In the genomic region with DNA sequence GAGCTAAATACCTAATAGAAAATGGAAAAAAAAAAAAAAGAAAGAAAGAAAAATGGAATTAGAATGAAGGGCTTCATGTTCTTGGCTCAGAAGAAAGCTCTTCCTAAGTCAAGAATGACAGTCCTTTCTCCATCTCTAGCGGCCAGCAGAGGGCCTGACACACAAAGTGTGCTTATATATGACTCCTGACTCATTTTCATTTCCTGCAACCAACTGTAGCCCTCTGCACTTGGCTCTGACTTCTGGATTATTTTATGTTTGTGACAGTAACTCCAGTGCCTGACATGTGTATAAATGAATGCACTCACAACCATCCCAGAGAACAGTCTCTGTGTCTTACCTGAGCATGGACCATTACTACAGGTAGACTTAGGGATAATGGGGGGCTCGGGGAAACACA, we compare ENCODE assay signal across 9 mouse cellular contexts. TPM values are rescaled to one million over a fixed set of nuclear protein-coding genes. Genes with fewer than 3 reads are reported as not detected.
DNase-seq lines count a peak whose midpoint lies in the region; ATAC-seq and TF ChIP-seq lines count a peak whose summit lies in the region.
"Had no signal": no experiment of that assay in that cellular context is flagged by ENCODE, and none has a peak within 500 bp of the region (broad histone marks: within the 10 kb centered on the region; RNA-seq: fewer than 3 reads in every experiment).

No protein-coding gene starts in this region.

- no peak overlapping the region for H3K9ac ChIP-seq in hindbrain, embryonic 14.5 days
- H3K9ac ChIP-seq in hindbrain, embryonic 12.5 days, result no peak overlapping the region
- no peak overlapping the region for H3K9ac ChIP-seq in kidney, postnatal 0 days (ENCODE audit: low read depth, low read length)
- H3K9ac ChIP-seq: embryonic facial prominence, embryonic 12.5 days had no signal

- H3K4me3 ChIP-seq in hindbrain, embryonic 14.5 days (replicated peaks; ENCODE audit: low read length), result no peak overlapping the region
- no peak overlapping the region for H3K4me3 ChIP-seq in hindbrain, embryonic 12.5 days
- H3K4me3 ChIP-seq in kidney, postnatal 0 days (replicated peaks; ENCODE audit: low read depth, low read length), result no peak overlapping the region
- H3K4me3 ChIP-seq: embryonic facial prominence, embryonic 12.5 days had no signal

- DNase-seq in hindbrain, embryonic 14.5 days (ENCODE audit: low spot score), result peak; percentile 38
- DNase-seq in A20 (ENCODE audit: low read depth, low spot score), result peak; percentile 61
- peak; percentile 57 for DNase-seq in NIH3T3 (ENCODE audit: low read depth)
- DNase-seq in kidney, postnatal 0 days (ENCODE audit: low spot score), result peak; percentile 80
- peak; percentile 18 to 24 for DNase-seq in thymus, postnatal 10 days (ENCODE audit: low spot score in 2 of 2)
- no peak for DNase-seq in left cerebral cortex, postnatal 10 days (ENCODE audit: extremely low spot score in 1 of 2, low spot score in 2 of 2)
- DNase-seq in frontal cortex, postnatal 36 days (ENCODE audit: low spot score in 2 of 2), result no peak

- no peak overlapping the region for H3K4me2 ChIP-seq in hindbrain, embryonic 14.5 days (replicated peaks)
- H3K4me2 ChIP-seq in hindbrain, embryonic 12.5 days (replicated peaks), result no peak overlapping the region
- no peak overlapping the region for H3K4me2 ChIP-seq in kidney, postnatal 0 days (ENCODE audit: low read length)
- H3K4me2 ChIP-seq: embryonic facial prominence, embryonic 12.5 days had no signal

- no peaks in the 10 kb centered on the region for H3K9me3 ChIP-seq in hindbrain, embryonic 14.5 days (ENCODE audit: control insufficient read depth, low read length)
- no peaks in the 10 kb centered on the region for H3K9me3 ChIP-seq in hindbrain, embryonic 12.5 days (replicated peaks)
- H3K9me3 ChIP-seq in kidney, postnatal 0 days (replicated peaks; ENCODE audit: low read length), result no peaks in the 10 kb centered on the region
- H3K9me3 ChIP-seq: embryonic facial prominence, embryonic 12.5 days had no signal

- no peaks in the 10 kb centered on the region for H3K36me3 ChIP-seq in hindbrain, embryonic 14.5 days (replicated peaks; ENCODE audit: control insufficient read depth, insufficient read depth)
- H3K36me3 ChIP-seq in hindbrain, embryonic 12.5 days, result no peaks in the 10 kb centered on the region
- no peaks in the 10 kb centered on the region for H3K36me3 ChIP-seq in kidney, postnatal 0 days (ENCODE audit: insufficient read depth, low read length)
- H3K36me3 ChIP-seq: embryonic facial prominence, embryonic 12.5 days had no signal

- H3K4me1 ChIP-seq in hindbrain, embryonic 14.5 days (replicated peaks; ENCODE audit: control insufficient read depth, insufficient read depth, low read length), result no peaks in the 10 kb centered on the region
- H3K4me1 ChIP-seq in hindbrain, embryonic 12.5 days, result peaks cover 10% of the 10 kb centered on the region
- H3K4me1 ChIP-seq in kidney, postnatal 0 days (replicated peaks; ENCODE audit: insufficient read depth, low read length), result no peaks in the 10 kb centered on the region

- WGBS in hindbrain, embryonic 14.5 days, result 57% methylated on average over 2 of the region's 2 CpGs
- WGBS in hindbrain, embryonic 12.5 days, result 51% methylated on average over 2 of the region's 2 CpGs
- WGBS in kidney, postnatal 0 days, result 45% methylated on average over 2 of the region's 2 CpGs

- no peak overlapping the region for H3K27ac ChIP-seq in hindbrain, embryonic 14.5 days
- no peak overlapping the region for H3K27ac ChIP-seq in hindbrain, embryonic 12.5 days
- H3K27ac ChIP-seq in kidney, postnatal 0 days, result no peak overlapping the region

- peaks cover 33% of the 10 kb centered on the region for H3K27me3 ChIP-seq in hindbrain, embryonic 14.5 days (ENCODE audit: control insufficient read depth, insufficient read depth, low read length)
- H3K27me3 ChIP-seq in hindbrain, embryonic 12.5 days, result peaks cover 23% of the 10 kb centered on the region
- no peaks in the 10 kb centered on the region for H3K27me3 ChIP-seq in kidney, postnatal 0 days (ENCODE audit: insufficient read depth, low read length)

- intact Hi-C loops in left cerebral cortex, postnatal 10 days (cut with DNase I), result no loop called here

- ATAC-seq in hindbrain, embryonic 14.5 days (ENCODE audit: low FRiP score), result no peak
- ATAC-seq in hindbrain, embryonic 12.5 days (ENCODE audit: low FRiP score), result no peak
- ATAC-seq in kidney, postnatal 0 days (replicated peaks; ENCODE audit: low FRiP score, low read depth), result no peak

- peak; percentile 63 for TF ChIP-seq CTCF in kidney, postnatal 0 days (IDR thresholded peaks at IDR 0.05; ENCODE audit: low read depth)

RNA-seq across cellular contexts. Expression of a gene that starts 2.0 kb away (rescaled TPM):
- polyA plus RNA-seq in hindbrain, embryonic 14.5 days (2014; fragmentation: Nextera tagmentation; extraction: Ambion mirVana), result 0.53 and 0.94 TPM in 2 replicates
- 1.6 TPM in 2 replicates for polyA plus RNA-seq in hindbrain, embryonic 12.5 days (2016; fragmentation: Nextera tagmentation; extraction: Ambion mirVana)
- 1.5 and 1.7 TPM in 2 replicates for polyA plus RNA-seq in kidney, postnatal 0 days (2015; fragmentation: Nextera tagmentation; extraction: Ambion mirVana)
- total RNA-seq in left cerebral cortex, postnatal 10 days (2021), result under 1 TPM; 0.30 to 0.41 TPM

RNA-seq across cellular contexts. Expression of a gene that starts 20.0 kb away (rescaled TPM):
- polyA plus RNA-seq in hindbrain, embryonic 14.5 days (2014; fragmentation: Nextera tagmentation; extraction: Ambion mirVana), result 7.2 and 7.6 TPM in 2 replicates
- polyA plus RNA-seq in hindbrain, embryonic 12.5 days (2016; fragmentation: Nextera tagmentation; extraction: Ambion mirVana), result 7.9 and 9.9 TPM in 2 replicates
- 9.1 and 12.6 TPM in 2 replicates for polyA plus RNA-seq in kidney, postnatal 0 days (2015; fragmentation: Nextera tagmentation; extraction: Ambion mirVana)
- 1 to 10 TPM; 1.4 to 2.5 TPM for total RNA-seq in left cerebral cortex, postnatal 10 days (2021)

RNA-seq across cellular contexts. Expression of a gene that starts 31.1 kb away (rescaled TPM):
- 11.1 and 11.3 TPM in 2 replicates for polyA plus RNA-seq in hindbrain, embryonic 14.5 days (2014; fragmentation: Nextera tagmentation; extraction: Ambion mirVana)
- 11.0 and 11.1 TPM in 2 replicates for polyA plus RNA-seq in hindbrain, embryonic 12.5 days (2016; fragmentation: Nextera tagmentation; extraction: Ambion mirVana)
- 6.9 and 7.2 TPM in 2 replicates for polyA plus RNA-seq in kidney, postnatal 0 days (2015; fragmentation: Nextera tagmentation; extraction: Ambion mirVana)
- total RNA-seq in left cerebral cortex, postnatal 10 days (2021), result 10 to 100 TPM; 11.7 to 12.9 TPM

Comparison
In these comparisons a context has a peak if more than half of its experiments do, and no peak if none do; other contexts are left out.
1. DNase-seq: peak in hindbrain, embryonic 14.5 days (single experiment), A20 (single experiment), NIH3T3 (single experiment), kidney, postnatal 0 days (single experiment) and thymus, postnatal 10 days (2 of 2); none in left cerebral cortex, postnatal 10 days (0 of 2) and frontal cortex, postnatal 36 days (0 of 2).